Mouse (Mus musculus) macrophage (primary cell): ENCODE results near the gene Tram1l1. TPM values are rescaled to one million over a fixed set of nuclear protein-coding genes. Genes with fewer than 3 reads are reported as not detected.
"Not testable (repeated sequence)": the region's sequence is repeated elsewhere in the genome, so short reads cannot be mapped to it uniquely, and the experiment has no call there.

ENCODE experiments used
- H3K27ac ChIP-seq: fragments of 350-480 bp; formaldehyde crosslinking; 2 replicates; pipeline ENCODE4 v1.9.0; 2021
- H3K36me3 ChIP-seq: fragments of 350-480 bp; formaldehyde crosslinking; 2 replicates; pipeline ENCODE4 v1.9.0; 2021; ENCODE audit errors: inconsistent target
- H3K4me3 ChIP-seq: fragments of 350-480 bp; formaldehyde crosslinking; 2 replicates; pipeline ENCODE4 v1.9.0; 2021; ENCODE audit errors: inconsistent target
- H3K79me2 ChIP-seq: fragments of 350-480 bp; formaldehyde crosslinking; 2 replicates; pipeline ENCODE4 v1.9.0; 2021; ENCODE audit errors: inconsistent target
- WGBS: methylation state at CpG from one replicate; pipeline ENCODE4 v1.1.7; 2026; ENCODE audit warnings: inconsistent platforms; ENCODE audit not compliant: missing documents; 5-methylcytosine and 5-hydroxymethylcytosine counted together
- polyA plus RNA-seq: library from polyadenylated mRNA; stranded (reverse); fragments of 250-400 nt; gene quantifications from 3 replicates; pipeline ENCODE4 v1.2.4, GENCODE M21; 2018; ENCODE audit warnings: inconsistent platforms
- total RNA-seq, 78 experiments: library from RNA; depleted of rRNA; stranded (reverse); fragments of 250-400 nt; gene quantifications; 1 replicate in 9 of 78; 2 replicates in 24 of 78; 3 replicates in 43 of 78; 4 replicates in 2 of 78; pipeline ENCODE4 v1.2.4; 2018; ENCODE audit warnings: inconsistent platforms in 56 of 78

The Tram1l1 gene
- under 1 TPM in 1 of 26 experiments, not detected in 25; 0.57 TPM for total RNA-seq (2018; cell fraction: chromatin; rRNA removed)
- not detected for total RNA-seq (2018; cell fraction: cytosol; rRNA removed)
- not detected for total RNA-seq (2018; cell fraction: nucleus; rRNA removed)
- not detected in 3 replicates for polyA plus RNA-seq

DNA sequence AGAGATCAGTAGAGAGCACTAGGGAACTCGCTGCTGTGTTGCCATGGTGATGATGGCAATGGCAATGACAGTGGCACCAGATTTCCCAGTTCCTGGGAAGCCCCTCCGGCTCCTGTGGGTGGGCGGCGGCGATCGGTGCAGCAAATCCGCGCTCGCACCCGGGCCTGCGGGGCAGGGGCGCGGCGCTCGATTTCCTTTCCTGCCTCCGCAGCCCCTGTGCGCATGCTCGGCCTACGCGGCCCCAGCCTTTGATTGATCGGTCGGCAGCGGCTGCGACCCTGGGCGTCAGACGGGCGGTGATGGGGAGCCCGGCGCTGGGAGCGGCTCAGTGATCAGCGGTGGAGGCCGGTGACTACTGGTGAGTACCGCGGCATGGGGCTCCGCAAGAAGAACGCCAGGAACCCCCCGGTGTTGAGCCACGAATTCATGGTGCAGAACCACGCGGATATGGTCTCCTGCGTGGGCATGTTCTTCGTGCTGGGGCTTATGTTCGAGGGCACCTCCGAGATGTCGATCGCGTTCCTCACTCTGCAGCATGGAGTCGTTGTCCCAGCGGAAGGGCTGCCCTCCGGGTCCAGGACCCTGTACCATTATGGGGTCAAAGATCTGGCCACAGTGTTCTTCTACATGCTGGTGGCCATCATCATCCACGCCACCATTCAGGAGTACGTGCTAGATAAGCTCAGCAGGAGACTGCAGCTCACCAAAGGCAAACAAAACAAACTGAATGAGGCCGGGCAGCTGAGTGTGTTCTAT, at the start of gene Tram1l1:
Gene Tram1l1, plus strand, starts transcription at position 35 of the 756 bp plus-strand sequence.
- H3K36me3 ChIP-seq: no peaks in the 10 kb centered on the region
- WGBS: 14% methylated on average over 53 of the region's 53 CpGs
- no peak within 1 kb of the TSS for H3K27ac ChIP-seq
- no peaks in the 10 kb centered on the region for H3K79me2 ChIP-seq
- H3K4me3 ChIP-seq: no peak within 1 kb of the TSS

DNA sequence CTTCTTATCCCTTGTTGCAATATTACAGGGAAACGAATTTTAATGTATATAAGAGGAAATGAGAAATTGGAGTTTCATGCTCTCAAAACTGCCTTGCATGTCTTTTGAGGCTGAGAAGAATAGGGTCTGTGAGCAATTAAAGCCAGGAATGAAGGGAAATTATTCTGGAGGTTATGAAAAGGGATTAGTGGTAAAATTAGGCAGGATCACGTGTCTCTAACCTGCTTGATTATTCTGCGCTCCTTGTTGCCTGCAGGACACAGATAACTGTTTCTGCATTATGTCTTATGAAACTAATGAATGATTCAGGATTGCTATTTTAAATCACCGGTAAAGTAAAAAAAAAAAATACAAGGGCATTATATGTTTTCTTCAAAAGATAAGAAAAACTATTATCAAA, 49.4 kb upstream of the Tram1l1 start:
- H3K27ac ChIP-seq: no peak overlapping the region
- no peak overlapping the region for H3K4me3 ChIP-seq
- 80% methylated on average over 3 of the region's 4 CpGs for WGBS
- H3K36me3 ChIP-seq: no peaks in the 10 kb centered on the region
- H3K79me2 ChIP-seq: no peaks in the 10 kb centered on the region

DNA sequence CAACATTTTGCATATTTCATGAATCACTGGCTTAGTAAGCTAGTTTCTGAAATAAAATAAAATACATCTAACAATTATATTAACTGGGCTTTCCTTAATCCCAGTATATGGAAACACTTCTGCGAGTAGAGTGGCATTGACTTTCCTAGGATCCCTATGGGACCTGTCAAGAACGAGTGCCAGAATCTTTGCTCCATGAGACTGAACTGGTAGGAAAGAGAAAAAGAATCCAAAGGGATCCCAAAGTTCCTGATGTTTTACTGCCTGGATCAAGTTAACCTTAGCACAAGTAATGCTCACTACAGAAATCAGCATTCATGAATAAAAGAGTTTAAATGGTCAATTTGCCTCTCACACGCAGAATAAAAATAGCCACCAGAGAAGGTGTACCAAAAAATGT, 49.0 kb upstream of the Tram1l1 start:
- Histone ChIP-seq H3K27ac (no peak overlapping the region), H3K79me2 (no peaks in the 10 kb centered on the region), H3K4me3 (no peak overlapping the region), H3K36me3 (no peaks in the 10 kb centered on the region)
- 83% methylated on average over 3 of the region's 3 CpGs for WGBS

DNA sequence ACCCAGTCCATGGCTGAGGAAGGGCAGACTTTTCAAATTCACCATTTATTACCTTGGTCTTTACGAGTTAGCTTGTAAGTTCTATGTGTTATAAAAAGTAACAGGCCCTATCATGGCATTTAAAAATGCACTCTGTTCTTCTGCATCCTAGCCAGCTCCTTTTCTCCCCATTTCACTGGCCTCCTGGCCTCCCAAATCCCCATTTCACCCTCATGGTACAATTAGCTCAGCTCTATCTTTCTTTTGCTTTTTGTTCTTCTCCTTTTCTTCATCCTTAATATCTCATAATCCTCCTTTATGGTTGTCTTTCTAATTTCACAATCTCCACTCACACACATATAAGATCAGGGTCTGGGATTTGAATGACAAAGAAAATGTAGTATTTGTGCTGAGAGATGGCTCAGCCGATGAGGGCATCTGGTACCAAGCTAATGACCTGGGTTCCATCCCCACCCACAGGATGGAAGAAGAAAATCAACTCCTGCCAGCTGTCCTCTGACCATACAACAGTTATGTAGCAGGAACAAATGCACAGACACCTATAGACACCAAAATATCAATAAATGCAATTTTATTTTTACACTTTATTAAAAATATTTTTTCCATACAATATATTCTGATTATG, 48.1 kb upstream of the Tram1l1 start:
- no peaks in the 10 kb centered on the region for H3K36me3 ChIP-seq
- no peaks in the 10 kb centered on the region for H3K79me2 ChIP-seq
- H3K4me3 ChIP-seq: no peak overlapping the region
- WGBS: 89% methylated on average over 2 of the region's 2 CpGs
- no peak overlapping the region for H3K27ac ChIP-seq

DNA sequence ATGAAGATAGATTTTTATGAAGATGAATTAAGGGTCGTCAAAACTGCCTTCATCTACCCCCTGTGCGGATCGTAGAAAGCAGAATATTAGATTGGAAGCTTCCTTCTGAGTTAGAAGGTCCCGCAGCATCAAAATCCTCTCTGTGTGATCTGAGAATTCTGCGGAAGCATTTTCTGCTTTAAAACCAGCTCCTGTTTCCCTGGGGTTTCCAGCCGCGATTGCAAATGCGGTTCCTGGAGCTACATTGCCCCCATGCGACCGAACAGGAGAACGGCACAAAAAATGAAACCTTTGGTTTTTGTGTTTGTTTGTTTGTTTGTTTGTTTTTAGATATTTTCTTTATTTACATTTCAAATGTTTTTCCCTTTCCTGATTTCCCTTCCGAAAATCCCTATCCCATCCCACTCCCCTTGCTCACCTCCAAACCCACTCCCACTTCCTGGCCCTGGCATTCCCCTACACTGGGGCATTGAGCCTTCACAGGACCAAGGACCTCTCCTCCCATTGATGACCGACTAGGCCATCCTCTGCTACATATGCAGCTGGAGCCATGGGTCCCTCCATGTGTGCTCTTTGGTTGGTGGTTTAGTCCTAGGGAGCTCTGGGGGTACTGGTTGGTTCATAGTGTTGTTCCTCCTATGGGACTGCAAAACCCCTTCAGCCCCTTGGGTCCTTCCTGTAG, 45.6 kb upstream of the Tram1l1 start:
- H3K4me3 ChIP-seq, H3K27ac ChIP-seq, H3K79me2 ChIP-seq, H3K36me3 ChIP-seq: not testable (repeated sequence)
- WGBS: 18% methylated on average over 13 of the region's 13 CpGs

DNA sequence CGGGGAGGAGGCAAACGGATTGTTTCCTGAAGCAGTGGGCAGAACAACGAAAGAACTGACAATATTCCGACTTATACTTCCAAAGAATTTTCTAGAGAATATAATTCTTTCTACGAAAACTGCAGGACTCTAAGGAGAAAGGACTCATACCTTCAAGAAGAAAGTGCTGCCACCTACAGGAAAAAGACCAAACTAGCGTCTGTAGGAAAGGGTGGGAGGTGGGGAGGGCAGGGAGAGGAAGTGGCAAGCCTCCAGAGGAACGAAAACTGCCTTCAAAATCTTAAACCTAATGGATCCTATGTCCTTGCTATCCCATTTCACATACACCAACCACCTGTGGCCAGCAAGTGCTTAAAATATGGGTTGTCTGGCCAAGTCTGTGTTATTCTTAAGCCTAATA, 31.7 kb upstream of the Tram1l1 start:
- 63% methylated on average over 6 of the region's 7 CpGs for WGBS

DNA sequence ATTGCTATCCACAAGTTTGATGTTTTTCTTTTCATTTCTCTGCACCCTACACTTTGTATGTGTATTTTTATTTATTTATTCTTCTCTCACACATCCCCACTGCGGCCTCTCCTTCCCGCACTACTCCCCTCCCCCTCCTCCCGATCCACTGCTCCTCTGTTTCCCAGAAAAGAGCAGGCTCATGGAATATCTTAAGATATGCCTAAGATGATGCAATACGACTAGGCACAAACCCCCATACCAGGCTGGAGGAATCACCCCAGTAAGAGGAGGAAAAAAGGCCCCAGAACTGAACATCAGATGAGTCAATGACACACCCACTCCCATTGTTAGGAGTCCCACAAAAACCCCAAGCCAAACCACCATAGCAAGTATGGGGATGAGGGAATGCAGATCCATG, 1.4 kb upstream of the Tram1l1 start:
- no peaks in the 10 kb centered on the region for H3K36me3 ChIP-seq
- no peak overlapping the region for H3K4me3 ChIP-seq
- no peak overlapping the region for H3K27ac ChIP-seq
- H3K79me2 ChIP-seq: no peaks in the 10 kb centered on the region
- WGBS: 68% methylated on average over 4 of the region's 4 CpGs

More for the DNA sequence above, 31.7 kb upstream of the Tram1l1 start:
- not testable (repeated sequence) for H3K4me3 ChIP-seq, H3K27ac ChIP-seq, H3K79me2 ChIP-seq, H3K36me3 ChIP-seq

DNA sequence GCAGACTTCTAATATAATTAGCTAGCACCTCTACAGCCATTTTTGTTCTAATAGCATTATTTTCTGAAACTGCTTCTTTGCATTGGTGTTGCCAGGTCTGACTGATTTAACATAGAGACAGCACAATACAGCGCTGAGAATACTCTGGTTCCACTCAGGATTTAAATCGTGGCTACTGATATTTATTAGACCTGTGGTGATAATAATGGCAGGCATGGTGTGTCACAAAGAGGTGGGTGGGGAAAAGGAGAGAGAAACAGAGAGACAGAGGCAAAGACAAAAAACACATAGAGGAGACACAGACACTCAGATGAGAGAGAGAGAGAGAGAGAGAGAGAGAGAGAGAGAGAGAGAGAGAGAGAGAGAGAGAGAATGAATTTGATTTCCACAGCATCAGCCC, 257 bp upstream of the Tram1l1 start:
- whole genome bisulfite sequencing: 22% methylated on average over 2 of the region's 2 CpGs
- H3K27ac ChIP-seq: no peak overlapping the region
- no peak overlapping the region for H3K4me3 ChIP-seq
- H3K79me2 ChIP-seq: no peaks in the 10 kb centered on the region
- H3K36me3 ChIP-seq: no peaks in the 10 kb centered on the region

DNA sequence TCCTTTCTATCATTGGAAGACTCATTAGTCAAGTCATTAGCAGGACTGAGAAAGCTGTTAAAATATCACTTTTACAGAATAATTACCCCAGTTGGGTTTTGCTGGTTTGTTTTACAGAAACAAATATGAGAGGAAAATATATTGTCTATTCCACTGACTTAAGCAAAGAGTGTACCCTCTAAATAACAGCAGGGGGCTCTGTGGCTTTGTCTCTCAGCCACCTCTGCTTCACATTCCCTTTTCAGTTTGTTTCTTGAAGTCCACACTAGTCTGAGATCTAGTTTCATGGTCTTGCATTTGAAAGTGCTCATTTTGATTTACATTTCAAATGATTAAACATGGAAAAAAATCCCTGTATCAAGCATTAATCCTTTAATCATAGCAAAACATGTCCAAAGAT, 25.8 kb downstream of the Tram1l1 start:
- Histone ChIP-seq H3K27ac (no peak overlapping the region), H3K4me3 (no peak overlapping the region), H3K79me2 (no peaks in the 10 kb centered on the region), H3K36me3 (no peaks in the 10 kb centered on the region)

DNA sequence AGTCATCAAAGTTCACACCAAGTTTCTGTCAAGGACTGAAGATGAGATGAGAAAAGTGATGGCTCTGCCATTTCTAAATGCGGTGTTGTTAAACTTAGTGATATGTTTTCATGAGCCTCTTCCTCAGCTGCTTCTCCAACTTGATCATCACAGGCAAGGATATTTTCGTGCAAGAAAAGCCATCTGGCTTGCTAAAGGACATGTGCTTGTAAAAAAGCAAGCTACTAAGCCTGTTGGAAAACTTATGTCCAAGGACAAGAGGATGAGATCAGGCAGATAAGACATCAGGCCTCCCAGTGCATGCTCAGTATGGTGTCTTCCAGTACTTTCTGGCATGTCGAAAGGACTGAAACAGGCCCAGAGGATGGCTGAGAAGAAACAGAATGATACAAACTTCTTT, 36.9 kb downstream of the Tram1l1 start:
- H3K27ac ChIP-seq: no peak overlapping the region
- 82% methylated on average over 3 of the region's 3 CpGs for WGBS
- no peak overlapping the region for H3K4me3 ChIP-seq
- H3K79me2 ChIP-seq: no peaks in the 10 kb centered on the region
- H3K36me3 ChIP-seq: no peaks in the 10 kb centered on the region

DNA sequence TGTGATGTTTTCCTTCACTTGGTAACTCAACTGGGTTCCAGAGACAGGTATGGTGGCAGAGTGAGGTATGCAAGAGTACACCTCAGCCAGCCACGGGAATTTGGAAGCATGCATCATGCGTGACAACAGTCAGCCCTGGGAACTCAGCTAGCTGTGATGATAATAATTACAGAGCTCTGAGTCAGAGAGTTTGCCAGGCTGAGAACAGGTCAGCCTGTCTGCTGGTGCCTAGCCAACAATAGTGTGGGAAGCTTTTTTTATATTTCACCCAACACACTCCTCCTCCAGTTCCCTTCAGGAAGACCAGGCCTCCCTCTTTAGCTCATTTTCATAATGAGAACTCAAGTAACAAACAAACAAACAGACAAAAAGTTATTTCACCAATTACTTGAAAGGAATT, 51.4 kb downstream of the Tram1l1 start:
- WGBS: 96% methylated on average over 2 of the region's 2 CpGs
- no peaks in the 10 kb centered on the region for H3K36me3 ChIP-seq
- no peak overlapping the region for H3K27ac ChIP-seq

More for the DNA sequence above, 51.4 kb downstream of the Tram1l1 start:
- Histone ChIP-seq H3K4me3 (no peak overlapping the region), H3K79me2 (no peaks in the 10 kb centered on the region)

Other genes with a start within 250 kb of the Tram1l1 start
- not detected in 3 replicates for gene 1700006A11Rik, start 105.2 kb downstream of the Tram1l1 start, polyA plus RNA-seq